Mouse (Mus musculus): ENCODE results near the gene Nhlrc3. TPM values are rescaled to one million over a fixed set of nuclear protein-coding genes. Genes with fewer than 3 reads are reported as not detected.
A peak's percentile ranks its signal among the peaks of the same experiment; 100 is the strongest.

The Nhlrc3 gene
- total and polyA plus RNA-seq, 3 experiments = 3.8 to 5.2 (median 5.0) TPM

GRCm38 (mm10) chr3:53445540-53445939 lies 17.6 kb downstream of the Nhlrc3 start:
- intact Hi-C loops (cut with DNase I) = loop anchor here (5.0 to 10.0 kb wide), 3 partner anchors 111 to 1191 kb away; no protein-coding TSS in a partner anchor
- no peaks in the 10 kb centered on the region for H3K27me3 ChIP-seq (ENCODE audit: control insufficient read depth, insufficient read depth, low read length)
- no peaks in the 10 kb centered on the region for H3K4me1 ChIP-seq (ENCODE audit: control insufficient read depth, insufficient read depth, low read length)
- H3K27ac ChIP-seq = no peak overlapping the region
- WGBS = 87% methylated on average over 5 of the region's 5 CpGs
- no peaks in the 10 kb centered on the region for H3K36me3 ChIP-seq (ENCODE audit: control insufficient read depth, insufficient read depth, low read length)
- no peak overlapping the region for H3K9ac ChIP-seq (ENCODE audit: low read depth, low read length)
- TF ChIP-seq EP300 (IDR thresholded peaks at IDR 0.05; ENCODE audit: insufficient read depth, low read depth, low read length) (no peak), POLR2A (IDR thresholded peaks at IDR 0.05; ENCODE audit: insufficient read depth, low read depth, low read length) (no peak), CTCF (IDR thresholded peaks at IDR 0.05) (no peak)
- no peaks in the 10 kb centered on the region for H3K79me2 ChIP-seq (replicated peaks; ENCODE audit: control insufficient read depth, insufficient read depth, low read length)
- H3K4me3 ChIP-seq = no peak overlapping the region
- no peak for DNase-seq

- Histone ChIP-seq H3K9ac (ENCODE audit: low read depth, low read length) (no peak overlapping the region), H3K79me2 (replicated peaks; ENCODE audit: control insufficient read depth, insufficient read depth, low read length) (no peaks in the 10 kb centered on the region), H3K36me3 (ENCODE audit: control insufficient read depth, insufficient read depth, low read length) (no peaks in the 10 kb centered on the region), H3K4me3 (no peak overlapping the region), H3K4me1 (ENCODE audit: control insufficient read depth, insufficient read depth, low read length) (no peaks in the 10 kb centered on the region), H3K27me3 (ENCODE audit: control insufficient read depth, insufficient read depth, low read length) (no peaks in the 10 kb centered on the region; the same call in 1 of the 2 replicates), H3K27ac (no peak overlapping the region)
- WGBS = 63% methylated on average over 5 of the region's 5 CpGs
- DNase-seq = no peak
- intact Hi-C loops (cut with DNase I) = no loop called here
- TF ChIP-seq EP300 (IDR thresholded peaks at IDR 0.05; ENCODE audit: insufficient read depth, low read depth, low read length) (no peak), POLR2A (IDR thresholded peaks at IDR 0.05; ENCODE audit: insufficient read depth, low read depth, low read length) (no peak), CTCF (IDR thresholded peaks at IDR 0.05) (no peak)
Observed at GRCm38 (mm10) chr3:53436550-53436949, 26.6 kb downstream of the Nhlrc3 start.

- 72% methylated on average over 3 of the region's 3 CpGs for WGBS
- intact Hi-C loops (cut with DNase I) = no loop called here
- Histone ChIP-seq H3K36me3 (ENCODE audit: control insufficient read depth, insufficient read depth, low read length) (no peaks in the 10 kb centered on the region), H3K27ac (no peak overlapping the region), H3K9ac (ENCODE audit: low read depth, low read length) (no peak overlapping the region), H3K4me3 (no peak overlapping the region), H3K4me1 (ENCODE audit: control insufficient read depth, insufficient read depth, low read length) (no peaks in the 10 kb centered on the region), H3K27me3 (ENCODE audit: control insufficient read depth, insufficient read depth, low read length) (no peaks in the 10 kb centered on the region; the same call in 1 of the 2 replicates), H3K79me2 (replicated peaks; ENCODE audit: control insufficient read depth, insufficient read depth, low read length) (no peaks in the 10 kb centered on the region)
- TF ChIP-seq EP300 (IDR thresholded peaks at IDR 0.05; ENCODE audit: insufficient read depth, low read depth, low read length) = no peak
- TF ChIP-seq CTCF (IDR thresholded peaks at IDR 0.05) = 0 out of 2 replicates have a peak, but pooled peaks have one; percentile 3
- no peak for DNase-seq
Observed at GRCm38 (mm10) chr3:53434610-53435009, 28.5 kb downstream of the Nhlrc3 start.

GRCm38 (mm10) chr3:53423576-53423975 lies 39.6 kb downstream of the Nhlrc3 start:
- no peaks in the 10 kb centered on the region for H3K27me3 ChIP-seq (ENCODE audit: control insufficient read depth, insufficient read depth, low read length)
- intact Hi-C loops (cut with DNase I) = no loop called here

GRCm38 (mm10) chr3:53422691-53423090 lies 40.4 kb downstream of the Nhlrc3 start:
- 65% methylated on average over 1 of the region's 1 CpGs for WGBS
- no peaks in the 10 kb centered on the region for H3K4me1 ChIP-seq (ENCODE audit: control insufficient read depth, insufficient read depth, low read length)
- TF ChIP-seq CTCF (IDR thresholded peaks at IDR 0.05) = no peak
- no peak for TF ChIP-seq POLR2A (IDR thresholded peaks at IDR 0.05; ENCODE audit: insufficient read depth, low read depth, low read length)
- TF ChIP-seq EP300 (IDR thresholded peaks at IDR 0.05; ENCODE audit: insufficient read depth, low read depth, low read length) = no peak

More at GRCm38 (mm10) chr3:53423576-53423975, 39.6 kb downstream of the Nhlrc3 start:
- Histone ChIP-seq H3K27ac (no peak overlapping the region), H3K9ac (ENCODE audit: low read depth, low read length) (no peak overlapping the region), H3K4me3 (no peak overlapping the region), H3K36me3 (ENCODE audit: control insufficient read depth, insufficient read depth, low read length) (no peaks in the 10 kb centered on the region), H3K79me2 (replicated peaks; ENCODE audit: control insufficient read depth, insufficient read depth, low read length) (no peaks in the 10 kb centered on the region), H3K4me1 (ENCODE audit: control insufficient read depth, insufficient read depth, low read length) (no peaks in the 10 kb centered on the region)
- 49% methylated on average over 4 of the region's 4 CpGs for WGBS
- DNase-seq = no peak
- no peak for TF ChIP-seq CTCF (IDR thresholded peaks at IDR 0.05)
- no peak for TF ChIP-seq POLR2A (IDR thresholded peaks at IDR 0.05; ENCODE audit: insufficient read depth, low read depth, low read length)

GRCm38 (mm10) chr3:53421656-53422055 lies 41.5 kb downstream of the Nhlrc3 start:
- no peaks in the 10 kb centered on the region for H3K27me3 ChIP-seq (ENCODE audit: control insufficient read depth, insufficient read depth, low read length)
- H3K79me2 ChIP-seq (replicated peaks; ENCODE audit: control insufficient read depth, insufficient read depth, low read length) = no peaks in the 10 kb centered on the region
- H3K36me3 ChIP-seq (ENCODE audit: control insufficient read depth, insufficient read depth, low read length) = no peaks in the 10 kb centered on the region
- no peaks in the 10 kb centered on the region for H3K4me1 ChIP-seq (ENCODE audit: control insufficient read depth, insufficient read depth, low read length)
- H3K9ac ChIP-seq (ENCODE audit: low read depth, low read length) = no peak overlapping the region
- TF ChIP-seq POLR2A (IDR thresholded peaks at IDR 0.05; ENCODE audit: insufficient read depth, low read depth, low read length) = no peak
- TF ChIP-seq CTCF (IDR thresholded peaks at IDR 0.05) = no peak
- TF ChIP-seq EP300 (IDR thresholded peaks at IDR 0.05; ENCODE audit: insufficient read depth, low read depth, low read length) = no peak
- intact Hi-C loops (cut with DNase I) = no loop called here
- DNase-seq = no peak
- WGBS = 88% methylated on average over 12 of the region's 12 CpGs
- no peak overlapping the region for H3K27ac ChIP-seq
- H3K4me3 ChIP-seq = no peak overlapping the region

More at GRCm38 (mm10) chr3:53422691-53423090, 40.4 kb downstream of the Nhlrc3 start:
- no peaks in the 10 kb centered on the region for H3K79me2 ChIP-seq (replicated peaks; ENCODE audit: control insufficient read depth, insufficient read depth, low read length)
- H3K36me3 ChIP-seq (ENCODE audit: control insufficient read depth, insufficient read depth, low read length) = no peaks in the 10 kb centered on the region
- no peak overlapping the region for H3K9ac ChIP-seq (ENCODE audit: low read depth, low read length)
- intact Hi-C loops (cut with DNase I) = no loop called here
- H3K4me3 ChIP-seq = no peak overlapping the region
- no peak overlapping the region for H3K27ac ChIP-seq
- no peak for DNase-seq
- H3K27me3 ChIP-seq (ENCODE audit: control insufficient read depth, insufficient read depth, low read length) = no peaks in the 10 kb centered on the region

All from heart, adult 2 months (tissue).